Mouse (Mus musculus) adrenal gland, adult 18-20 months (tissue): Measurements from ENCODE around the gene Brd1. TPM values are rescaled to one million over a fixed set of nuclear protein-coding genes. Genes with fewer than 3 reads are reported as not detected.

Experiments used
- DNase-seq, 2 experiments: peaks; one replicate each; pipeline ENCODE4 v3.0.0; 2021 to 2022; ENCODE audit warnings: low spot score in 2 of 2
- total RNA-seq, 2 experiments: library from RNA; stranded (reverse); gene quantifications; 1 replicate in 1 of 2; 2 replicates in 1 of 2; pipeline ENCODE4 v1.2.3; 2021

Gene Brd1
- total RNA-seq, 2 experiments from 2014 or later = 48.0 to 52.7 TPM

- no peak for DNase-seq
Measured at GRCm38 (mm10) chr15:88692720-88693119, 41.3 kb downstream of the Brd1 start.

GRCm38 (mm10) chr15:88691129-88691528, 42.9 kb downstream of the Brd1 start:
- DNase-seq = no peak

DNA sequence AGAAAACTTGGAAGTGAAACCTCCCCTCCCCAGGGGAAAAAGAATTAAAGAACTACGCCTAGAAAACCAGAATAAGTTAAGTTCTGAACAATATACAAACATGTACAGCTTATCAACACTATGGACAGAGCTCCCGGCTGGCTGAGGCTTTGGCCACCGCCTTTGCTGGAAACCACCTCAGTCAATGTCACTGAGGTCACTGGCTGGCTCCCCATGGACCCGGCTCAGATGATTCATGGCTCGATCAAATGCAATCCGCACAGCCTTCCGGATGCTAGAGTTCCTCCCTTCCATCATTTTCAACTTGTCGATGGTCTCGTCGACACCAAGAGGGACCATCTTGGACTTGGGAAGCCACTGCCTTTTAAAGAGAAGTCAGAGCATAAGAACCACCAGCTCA, 45.9 kb downstream of the Brd1 start:
- no peak for DNase-seq

GRCm38 (mm10) chr15:88686725-88687124, 47.3 kb downstream of the Brd1 start:
- no peak for DNase-seq

- DNase-seq = no peak
Measured at GRCm38 (mm10) chr15:88684039-88684438, 50.0 kb downstream of the Brd1 start.

DNA sequence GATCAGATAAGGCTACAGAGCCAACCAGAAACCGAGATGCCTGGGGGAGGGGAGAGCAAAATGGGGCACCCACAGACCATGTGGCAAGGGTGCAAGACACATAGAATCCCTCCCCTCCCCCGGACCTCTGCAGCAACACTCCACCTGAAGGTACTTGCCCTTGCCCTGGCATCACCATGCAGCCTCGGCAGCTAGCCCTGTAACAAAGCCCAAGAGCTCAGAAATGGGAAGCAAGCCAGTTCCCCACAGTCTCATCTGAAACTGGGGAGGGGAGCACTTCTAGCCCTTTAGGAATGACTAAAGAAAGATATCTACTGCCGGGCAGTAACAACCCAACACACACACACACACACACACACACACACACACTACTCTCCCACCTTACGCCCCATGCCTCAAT, 53.1 kb downstream of the Brd1 start:
- DNase-seq = no peak

DNA sequence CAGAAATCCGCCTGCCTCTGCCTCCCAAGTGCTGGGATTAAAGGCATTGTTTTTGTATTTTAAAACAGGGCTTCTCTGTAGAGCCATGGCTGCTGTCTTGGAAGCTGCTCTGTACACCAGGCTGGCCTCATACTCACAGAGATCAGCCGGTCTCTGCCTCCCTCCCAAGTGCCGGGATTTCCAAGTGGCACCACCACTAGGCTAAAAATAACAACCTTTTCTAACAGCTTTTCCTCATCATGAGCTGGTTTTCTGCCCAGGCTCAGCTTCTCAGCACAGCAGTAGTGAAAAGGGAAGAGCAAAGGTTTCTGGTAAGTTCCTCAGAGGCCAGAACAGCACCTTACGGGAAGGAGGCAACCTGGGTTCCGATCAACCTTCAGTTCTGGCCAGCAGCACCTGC, 56.5 kb downstream of the Brd1 start:
- DNase-seq = no peak

DNA sequence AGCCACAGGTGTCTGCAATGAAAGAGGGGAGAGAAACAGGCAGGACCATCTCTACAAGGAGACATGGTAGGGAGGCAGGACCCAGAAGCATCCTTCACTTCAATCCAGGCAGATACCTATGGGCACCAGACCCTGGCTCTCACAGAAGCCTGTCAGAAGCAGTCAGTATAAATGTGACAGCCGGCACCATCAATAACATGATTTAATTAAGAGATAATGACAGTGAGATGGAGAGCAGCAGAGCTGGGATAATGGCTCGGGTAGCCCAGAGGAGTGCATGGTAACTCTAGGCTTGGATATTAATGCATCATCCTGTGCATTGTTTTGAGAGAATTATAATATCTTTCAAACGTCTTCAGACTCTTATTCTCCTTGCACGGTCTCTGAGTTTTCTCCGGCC, 58.0 kb downstream of the Brd1 start:
- no peak for DNase-seq

- DNase-seq = no peak
Measured at GRCm38 (mm10) chr15:88668693-88669092, 65.3 kb downstream of the Brd1 start.

- no peak for DNase-seq
Measured at GRCm38 (mm10) chr15:88667653-88668052, 66.4 kb downstream of the Brd1 start.

DNA sequence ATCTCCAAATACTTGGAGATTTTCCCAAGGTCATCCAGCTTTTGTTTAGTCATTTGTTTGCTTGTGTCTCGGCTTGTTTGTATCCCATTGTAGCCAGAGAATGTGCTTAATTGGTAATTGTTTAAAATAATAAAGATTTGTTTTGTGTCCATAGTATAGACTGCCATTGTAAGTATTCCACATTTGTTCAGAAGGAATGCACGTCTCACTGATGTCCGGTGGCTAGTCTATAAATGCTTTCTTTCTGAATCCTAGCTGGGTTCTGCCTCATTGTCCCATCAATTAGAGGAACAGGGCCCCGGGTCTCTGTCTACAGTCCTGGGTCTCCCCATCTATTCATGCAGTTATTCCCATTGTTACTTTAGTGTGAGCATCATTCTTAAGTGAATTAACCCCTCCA, 68.2 kb downstream of the Brd1 start:
- DNase-seq = no peak

- no peak for DNase-seq
Measured at GRCm38 (mm10) chr15:88663041-88663440, 71.0 kb downstream of the Brd1 start.

GRCm38 (mm10) chr15:88662111-88662850, 71.8 kb downstream of the Brd1 start:
- peak; percentile 50 to 67 for DNase-seq

GRCm38 (mm10) chr15:88661654-88662053, 72.4 kb downstream of the Brd1 start:
- DNase-seq = no peak

DNA sequence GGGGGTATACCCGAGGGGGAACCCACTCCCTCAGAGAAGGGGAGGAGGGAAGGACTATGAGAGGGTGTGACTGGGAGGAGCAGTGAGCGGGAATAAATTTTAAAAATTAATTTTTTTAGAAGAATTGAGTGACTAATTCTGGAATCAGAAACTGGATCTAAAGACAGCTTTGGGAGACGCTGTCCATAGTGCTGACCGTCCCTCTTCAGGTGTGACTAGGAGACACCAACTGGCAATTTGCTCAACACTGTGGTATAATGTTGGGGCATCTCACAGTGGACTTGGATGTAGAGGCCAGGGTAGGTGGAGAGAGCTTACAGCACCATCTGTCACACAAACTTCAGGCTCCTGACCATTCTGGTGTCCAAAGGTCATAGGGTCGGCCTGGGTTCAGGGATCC, 82.0 kb downstream of the Brd1 start:
- no peak for DNase-seq

DNA sequence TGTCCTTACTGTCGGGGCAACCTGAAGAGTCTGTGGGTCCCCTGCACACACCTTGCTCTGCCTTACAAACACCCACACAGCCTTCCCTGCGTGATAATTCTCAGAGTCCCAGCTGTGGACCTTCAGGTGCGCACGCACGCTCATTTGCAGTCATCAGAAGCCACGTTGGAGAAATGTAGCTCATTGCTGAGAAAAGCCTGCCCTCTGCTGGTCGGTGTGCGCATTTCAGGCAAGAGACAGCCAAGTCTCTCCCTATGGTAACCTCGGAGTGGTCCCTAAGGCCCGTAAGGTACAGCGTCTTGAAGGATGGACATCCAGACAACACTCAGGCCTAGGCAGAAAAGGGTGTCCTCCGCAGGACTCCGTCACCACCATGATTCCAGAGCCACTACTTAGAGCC, 83.0 kb downstream of the Brd1 start:
- peak; percentile 58 to 60 for DNase-seq

Other genes with a start within 250 kb of the Brd1 start
- gene Zdhhc25, start 133.9 kb downstream of the Brd1 start, total RNA-seq = not detected
- 10 to 100 TPM; 10.9 to 11.1 TPM for gene Zbed4, start 17.4 kb upstream of the Brd1 start, total RNA-seq
- gene Alg12, start 85.1 kb upstream of the Brd1 start, total RNA-seq = 10 to 100 TPM; 14.4 to 15.2 TPM
- gene Creld2, start 85.4 kb upstream of the Brd1 start, total RNA-seq = 10 to 100 TPM; 45.3 to 51.7 TPM
- 10 to 100 TPM; 74.3 to 84.7 TPM for gene Pim3, start 128.0 kb upstream of the Brd1 start, total RNA-seq
- under 1 TPM in 1 of 2 experiments, not detected in 1; 0.10 TPM for gene Ttll8, start 220.2 kb upstream of the Brd1 start, total RNA-seq
- gene Mlc1, start 244.8 kb upstream of the Brd1 start, total RNA-seq = not detected
- not detected for gene Mov10l1, start 248.7 kb upstream of the Brd1 start, total RNA-seq